27 mouse cellular contexts compared by ENCODE assay signal in genomic region chr15:28053226-28053625, GRCm38 (mm10).
"Had no signal": no experiment of that assay in that cellular context is flagged by ENCODE, and none has a peak within 500 bp of the region (broad histone marks: within the 10 kb centered on the region; RNA-seq: fewer than 3 reads in every experiment).

No protein-coding gene starts in this region.

- H3K4me3 ChIP-seq: gastrocnemius, adult 2 months; heart, adult 2 months; heart, embryonic 13.5 days; heart, embryonic 15.5 days; intestine, embryonic 15.5 days; layer of hippocampus, adult 2 months; left cerebral cortex, adult 2 months; limb, embryonic 10.5 days; limb, embryonic 12.5 days; liver, embryonic 13.5 days; liver, embryonic 15.5 days had no signal

- ATAC-seq: hindbrain, embryonic 16.5 days; inflammation-experienced regulatory T-cells, adult 6 months; intestine, embryonic 15.5 days; intestine, postnatal 0 days had no signal

- H3K4me2 ChIP-seq: heart, embryonic 11.5 days; heart, embryonic 13.5 days; heart, embryonic 15.5 days; hindbrain, embryonic 14.5 days; intestine, embryonic 15.5 days; limb, embryonic 12.5 days; liver, embryonic 11.5 days; liver, embryonic 13.5 days; liver, embryonic 15.5 days had no signal

- H3K9ac ChIP-seq: heart, embryonic 13.5 days; heart, embryonic 15.5 days; hindbrain, embryonic 14.5 days; intestine, embryonic 15.5 days; limb, embryonic 12.5 days; liver, embryonic 13.5 days; liver, embryonic 15.5 days had no signal

- H3K27me3 ChIP-seq: heart, embryonic 13.5 days; heart, embryonic 15.5 days; intestine, embryonic 15.5 days; limb, embryonic 12.5 days; liver, embryonic 13.5 days; liver, embryonic 15.5 days had no signal

- H3K9me3 ChIP-seq: heart, embryonic 13.5 days; heart, embryonic 15.5 days; intestine, embryonic 15.5 days; limb, embryonic 10.5 days; limb, embryonic 12.5 days; liver, embryonic 13.5 days; liver, embryonic 15.5 days had no signal

- DNase-seq: gastrocnemius, adult 2 months; gastrocnemius, postnatal 10 days; gastrocnemius, postnatal 25 days; heart, adult 2 months; heart, postnatal 14 days; heart, postnatal 4 days; kidney, adult 18-20 months; kidney, adult 8-10 months; kidney, postnatal 10 days; kidney, postnatal 25 days; kidney, postnatal 4 days; liver; liver, embryonic 13.5 days had no signal

- H3K4me1 ChIP-seq: intestine, embryonic 15.5 days; liver, embryonic 13.5 days; liver, embryonic 15.5 days had no signal

- H3K27ac ChIP-seq: gastrocnemius, adult 2 months; heart, adult 2 months; heart, embryonic 13.5 days; heart, embryonic 15.5 days; hindbrain, embryonic 14.5 days; intestine, embryonic 15.5 days; layer of hippocampus, adult 2 months; left cerebral cortex, adult 2 months; limb, embryonic 10.5 days; limb, embryonic 12.5 days; liver, embryonic 13.5 days; liver, embryonic 15.5 days had no signal

- H3K36me3 ChIP-seq: heart, embryonic 13.5 days; heart, embryonic 15.5 days; intestine, embryonic 15.5 days; limb, embryonic 10.5 days; limb, embryonic 12.5 days; liver, embryonic 13.5 days; liver, embryonic 15.5 days had no signal
